Mouse (Mus musculus) G1E (cell line): ENCODE measurements around the gene Slc6a19.

Source experiments
- CTCF ChIP-seq: IDR thresholded peaks from 2 replicates; pipeline ENCODE4 v1.5.1; 2012; ENCODE audit warnings: low read depth, low read length, inconsistent platforms, mixed read lengths
- TAL1 ChIP-seq: conservative IDR thresholded peaks from 2 replicates; pipeline ENCODE4 v1.6.1; 2012; ENCODE audit warnings: low read depth, low read length, inconsistent platforms, mixed read lengths

- TF ChIP-seq TAL1 = no peak
- TF ChIP-seq CTCF = no peak
Measured at GRCm38 (mm10) chr13:73742944-73743343, 38.3 kb upstream of the Slc6a19 start.
